Mouse (Mus musculus) midbrain, embryonic 14.5 days (tissue): ENCODE measurements around the gene Gprc5c. TPM values are rescaled to one million over a fixed set of nuclear protein-coding genes. Genes with fewer than 3 reads are reported as not detected.

Source experiments
- ATAC-seq: fragments of 200-750 bp; cut with Nextera tagmentation; 2 replicates; pipeline ENCODE4 v1.8.0; 2017; ENCODE audit warnings: moderate number of reproducible peaks, moderate library complexity; ENCODE audit not compliant: low FRiP score, low TSS enrichment
- DNase-seq: peaks from one replicate; pipeline ENCODE4 v3.0.0-alpha.2; 2015
- H3K27ac ChIP-seq: fragments of 300-500 bp; sonication (generic); replicated peaks from 2 replicates; pipeline ENCODE4 v1.5.1; 2014; ENCODE audit warnings: mild to moderate bottlenecking, low read depth, low read length, moderate library complexity
- H3K27me3 ChIP-seq: fragments of 300-500 bp; sonication (generic); 2 replicates; pipeline ENCODE4 v1.6.1; 2014; ENCODE audit warnings: low read length, control low read depth, mixed read lengths; ENCODE audit not compliant: control insufficient read depth, insufficient read depth
- H3K36me3 ChIP-seq: fragments of 300-500 bp; sonication (generic); 2 replicates; pipeline ENCODE4 v1.6.1; 2014; ENCODE audit warnings: low read length, control low read depth; ENCODE audit not compliant: control insufficient read depth, insufficient read depth
- H3K4me1 ChIP-seq: fragments of 300-500 bp; sonication (generic); 2 replicates; pipeline ENCODE4 v1.6.1; 2014; ENCODE audit warnings: mild to moderate bottlenecking, antibody characterized with exemption, low read length, control low read depth; ENCODE audit not compliant: control insufficient read depth, insufficient read depth
- H3K4me2 ChIP-seq: fragments of 300-500 bp; sonication (generic); 2 replicates; pipeline ENCODE4 v1.6.1; 2014; ENCODE audit warnings: mild to moderate bottlenecking, low read length, moderate library complexity
- H3K4me3 ChIP-seq: fragments of 300-500 bp; sonication (generic); replicated peaks from 2 replicates; pipeline ENCODE4 v1.5.1; 2014; ENCODE audit warnings: low read depth, low read length
- H3K9ac ChIP-seq: fragments of 300-500 bp; sonication (generic); replicated peaks from 2 replicates; pipeline ENCODE4 v1.6.1; 2014; ENCODE audit warnings: mild to moderate bottlenecking, low read length, moderate library complexity
- H3K9me3 ChIP-seq: fragments of 300-500 bp; sonication (generic); 2 replicates; pipeline ENCODE4 v1.6.1; 2016; ENCODE audit warnings: low read length, control low read depth, mixed read lengths; ENCODE audit not compliant: control insufficient read depth
- whole genome bisulfite sequencing: fragments of 180-500 bp; shearing (Covaris S2); extraction: QIAGEN DNeasy Blood & Tissue Kit; methylation state at CpG from one replicate; pipeline ENCODE4 v1.1.7; 2014; 5-methylcytosine and 5-hydroxymethylcytosine counted together
- polyA plus RNA-seq: library from polyadenylated mRNA; unstranded; fragments of >200 nt; fragmentation: Nextera tagmentation; extraction: Ambion mirVana; gene quantifications from 2 replicates; pipeline ENCODE4 v1.2.1, GENCODE M21; 2014

Gprc5c gene
- polyA plus RNA-seq, 1 experiment from 2014 or later: 7.0 TPM

DNA sequence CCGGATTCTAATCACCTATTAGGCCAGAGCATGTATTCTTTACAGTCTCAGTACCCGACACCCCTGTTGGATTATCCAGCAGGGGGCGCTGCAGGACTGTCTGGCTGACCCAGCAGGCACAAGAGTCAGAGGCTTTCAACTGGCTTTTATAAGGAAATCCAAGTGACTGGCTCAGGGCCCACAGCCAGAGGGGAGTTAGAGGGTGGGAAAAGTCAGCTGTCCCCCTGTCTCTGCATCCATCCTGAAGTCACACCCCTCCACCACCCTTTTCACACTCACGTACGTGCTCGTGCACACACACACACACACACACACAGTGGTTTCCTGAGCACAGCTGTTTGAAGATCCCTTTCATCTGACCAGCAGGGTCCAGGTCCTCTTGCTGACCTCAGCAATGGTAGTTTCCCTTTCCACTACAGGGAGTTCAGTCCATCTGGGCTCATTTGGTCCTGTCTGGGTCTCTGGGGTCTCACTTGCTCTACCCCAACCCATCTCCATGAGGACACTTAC lies 38.2 kb upstream of the Gprc5c start:
- H3K9me3 ChIP-seq: no peaks in the 10 kb centered on the region
- ATAC-seq: no peak; the same call in 1 of the 2 replicates
- WGBS: 17% methylated on average over 6 of the region's 6 CpGs
- no peak overlapping the region for H3K9ac ChIP-seq
- H3K4me2 ChIP-seq: no peak overlapping the region
- H3K27me3 ChIP-seq: no peaks in the 10 kb centered on the region
- H3K27ac ChIP-seq: no peak overlapping the region
- DNase-seq: peak; percentile 90
- H3K4me1 ChIP-seq: no peaks in the 10 kb centered on the region
- H3K4me3 ChIP-seq: no peak overlapping the region
- no peaks in the 10 kb centered on the region for H3K36me3 ChIP-seq

DNA sequence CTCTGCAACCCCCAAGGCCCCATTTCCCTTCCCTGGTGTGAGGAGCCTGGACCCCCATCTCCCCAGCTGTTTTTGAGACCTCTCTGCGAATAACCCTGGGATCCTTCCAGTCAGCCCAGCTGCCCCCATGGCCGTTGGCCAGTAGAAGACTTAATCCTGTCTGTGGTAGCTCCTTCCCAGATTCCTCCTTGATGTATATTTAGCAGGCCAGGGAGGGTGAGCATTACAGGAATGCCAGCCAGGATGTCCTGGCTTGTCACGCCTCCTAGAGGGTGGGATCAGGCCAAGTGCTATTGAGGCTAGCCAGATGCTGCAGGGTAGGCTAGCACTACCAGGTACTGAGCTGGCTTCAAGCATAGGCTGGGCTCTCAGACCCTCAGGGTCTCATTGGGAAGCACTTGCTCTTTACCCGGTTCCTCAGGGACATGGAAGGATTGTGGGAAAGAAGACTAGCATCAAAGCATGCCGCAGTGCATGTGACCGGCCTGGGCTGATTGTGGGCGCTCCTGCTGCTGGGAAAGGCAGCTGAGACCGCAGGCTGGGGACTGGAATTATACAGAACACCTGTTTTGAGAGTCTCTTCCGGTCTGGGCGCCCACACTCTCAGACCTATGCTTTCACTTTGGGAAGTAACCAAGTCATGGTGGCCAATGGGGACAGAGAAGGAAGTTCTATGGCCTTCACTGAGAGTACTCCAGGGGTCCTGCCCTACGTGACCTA lies 35.9 kb upstream of the Gprc5c start:
- DNase-seq: no peak
- Histone ChIP-seq H3K4me1 (no peaks in the 10 kb centered on the region), H3K4me3 (no peak overlapping the region), H3K9me3 (no peaks in the 10 kb centered on the region), H3K36me3 (no peaks in the 10 kb centered on the region), H3K9ac (no peak overlapping the region), H3K27ac (no peak overlapping the region), H3K27me3 (no peaks in the 10 kb centered on the region), H3K4me2 (no peak overlapping the region)
- ATAC-seq: no peak
- 81% methylated on average over 11 of the region's 11 CpGs for WGBS

DNA sequence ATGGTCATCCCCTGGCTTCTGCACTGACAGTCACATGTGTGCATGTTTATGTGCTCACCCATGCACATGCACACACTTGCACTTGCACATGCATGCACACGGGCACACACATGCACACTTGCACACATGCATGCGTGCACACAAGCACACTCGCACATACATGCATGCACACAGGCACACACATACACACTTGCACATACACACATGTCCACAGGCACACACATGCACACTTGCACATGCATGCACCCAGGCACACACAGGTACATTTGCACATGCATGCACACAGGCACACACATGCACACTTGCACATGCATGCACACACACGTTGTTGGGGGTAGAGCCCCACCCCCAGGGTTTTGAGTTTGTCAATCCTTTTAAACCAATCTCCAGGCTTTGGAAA lies 34.0 kb upstream of the Gprc5c start:
- no peaks in the 10 kb centered on the region for H3K36me3 ChIP-seq
- ATAC-seq (no peak), DNase-seq (no peak)
- no peaks in the 10 kb centered on the region for H3K27me3 ChIP-seq
- H3K9ac ChIP-seq: no peak overlapping the region
- H3K4me3 ChIP-seq: no peak overlapping the region
- 89% methylated on average over 4 of the region's 4 CpGs for WGBS
- H3K9me3 ChIP-seq: no peaks in the 10 kb centered on the region
- H3K4me1 ChIP-seq: no peaks in the 10 kb centered on the region
- no peak overlapping the region for H3K27ac ChIP-seq
- no peak overlapping the region for H3K4me2 ChIP-seq

DNA sequence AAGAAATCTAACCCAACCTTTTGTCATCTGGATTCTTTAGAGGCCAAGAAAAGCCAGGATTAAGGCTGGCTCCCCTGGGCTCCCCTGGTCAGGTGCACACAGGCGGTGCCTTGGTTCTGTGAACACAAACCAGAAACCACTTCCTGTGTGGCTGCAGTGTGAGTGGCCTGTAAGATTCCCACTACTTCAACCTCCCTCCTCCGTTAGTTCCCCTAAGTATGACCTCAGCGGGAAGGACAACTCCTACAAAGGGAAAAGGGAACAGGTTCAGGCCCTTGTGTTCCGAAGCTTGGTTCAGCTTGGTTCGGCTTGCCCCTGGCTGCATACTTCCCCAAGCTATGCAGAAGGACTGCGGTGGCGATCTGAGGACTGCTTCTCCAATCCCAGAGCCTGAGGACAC lies 32.8 kb upstream of the Gprc5c start:
- no peaks in the 10 kb centered on the region for H3K27me3 ChIP-seq
- ATAC-seq (no peak), DNase-seq (no peak)
- peaks cover 4% of the 10 kb centered on the region; the same call in 1 of the 2 replicates for H3K4me1 ChIP-seq
- WGBS: 97% methylated on average over 7 of the region's 7 CpGs
- no peak overlapping the region for H3K9ac ChIP-seq
- no peak overlapping the region for H3K4me2 ChIP-seq
- H3K4me3 ChIP-seq: no peak overlapping the region
- no peaks in the 10 kb centered on the region for H3K9me3 ChIP-seq
- H3K27ac ChIP-seq: no peak overlapping the region
- no peaks in the 10 kb centered on the region for H3K36me3 ChIP-seq

DNA sequence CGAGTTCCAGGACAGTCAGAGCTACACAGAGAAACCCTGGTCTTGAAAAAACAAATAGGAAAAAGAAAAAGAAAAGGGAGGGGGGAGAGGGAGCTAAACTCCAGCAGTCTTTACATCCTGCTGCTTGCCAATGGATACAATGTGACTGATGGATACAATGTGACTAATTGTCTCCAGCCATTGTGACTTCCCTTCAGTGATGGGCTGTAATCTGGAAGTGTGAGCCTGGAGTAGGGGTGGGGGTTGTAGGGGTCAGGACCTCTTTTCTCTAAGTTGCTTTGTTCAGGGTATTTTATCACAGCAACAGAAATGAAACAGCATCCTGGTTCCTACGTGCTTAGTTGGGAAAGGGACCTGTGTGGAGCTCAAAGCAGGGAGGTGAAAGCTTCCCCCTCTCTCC lies 31.8 kb upstream of the Gprc5c start:
- Histone ChIP-seq H3K4me3 (no peak overlapping the region), H3K27me3 (no peaks in the 10 kb centered on the region), H3K4me2 (no peak overlapping the region), H3K9me3 (no peaks in the 10 kb centered on the region), H3K9ac (no peak overlapping the region), H3K36me3 (no peaks in the 10 kb centered on the region), H3K4me1 (peaks cover 8% of the 10 kb centered on the region; the same call in 1 of the 2 replicates), H3K27ac (no peak overlapping the region)
- ATAC-seq (no peak), DNase-seq (no peak)
- 25% methylated on average over 2 of the region's 2 CpGs for WGBS

DNA sequence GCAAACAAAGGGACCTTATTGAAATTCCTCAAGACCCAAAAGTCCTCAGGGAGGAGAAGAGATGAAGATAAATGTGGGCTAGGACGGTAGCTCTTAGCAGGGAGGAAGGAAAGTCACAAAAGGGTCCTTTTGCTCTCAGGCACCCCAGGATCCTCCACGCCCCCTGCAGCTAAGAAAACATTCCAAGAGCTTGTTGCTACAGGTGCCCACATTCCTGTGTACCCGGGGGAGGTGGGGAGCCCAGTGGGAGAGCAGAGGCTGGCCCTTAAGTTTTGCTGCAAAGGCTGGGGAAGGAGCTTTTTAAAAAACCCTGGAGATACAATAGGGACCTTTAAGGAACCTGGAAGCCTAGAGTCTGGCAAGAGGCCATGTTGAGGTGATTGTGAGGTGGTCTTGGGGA lies 30.5 kb upstream of the Gprc5c start:
- DNase-seq (no peak), ATAC-seq (no peak)
- 48% methylated on average over 3 of the region's 3 CpGs for WGBS
- Histone ChIP-seq H3K4me2 (no peak overlapping the region), H3K9me3 (no peaks in the 10 kb centered on the region), H3K4me3 (no peak overlapping the region), H3K9ac (no peak overlapping the region), H3K4me1 (peaks cover 8% of the 10 kb centered on the region; the same call in 1 of the 2 replicates), H3K27me3 (no peaks in the 10 kb centered on the region), H3K36me3 (no peaks in the 10 kb centered on the region), H3K27ac (no peak overlapping the region)

DNA sequence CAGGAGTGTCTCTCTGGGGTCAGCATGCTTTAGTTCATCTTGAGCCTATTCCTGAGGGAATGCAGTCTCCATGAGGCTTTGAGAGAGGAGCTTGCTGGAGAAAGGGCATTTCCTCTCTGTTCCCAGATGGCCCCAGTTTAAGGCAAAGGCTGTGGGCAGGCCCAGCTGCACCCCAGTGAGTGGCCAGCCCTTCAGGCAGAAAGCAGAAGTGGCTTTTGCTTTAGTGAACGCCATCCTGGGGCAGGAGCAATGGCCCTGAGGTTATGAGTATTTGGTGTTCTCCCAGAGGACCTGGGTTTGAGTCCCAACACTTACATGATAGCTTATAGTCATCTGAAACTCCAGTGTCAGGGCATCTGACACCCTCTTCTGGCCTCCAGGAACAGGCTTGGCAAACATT lies 29.6 kb upstream of the Gprc5c start:
- H3K9ac ChIP-seq: no peak overlapping the region
- no peaks in the 10 kb centered on the region for H3K9me3 ChIP-seq
- H3K4me2 ChIP-seq: no peak overlapping the region
- H3K27me3 ChIP-seq: no peaks in the 10 kb centered on the region
- 77% methylated on average over 1 of the region's 1 CpGs for WGBS
- peaks cover 8% of the 10 kb centered on the region; the same call in 1 of the 2 replicates for H3K4me1 ChIP-seq
- no peak for DNase-seq
- no peak overlapping the region for H3K27ac ChIP-seq
- no peak overlapping the region for H3K4me3 ChIP-seq
- no peaks in the 10 kb centered on the region for H3K36me3 ChIP-seq
- no peak for ATAC-seq

DNA sequence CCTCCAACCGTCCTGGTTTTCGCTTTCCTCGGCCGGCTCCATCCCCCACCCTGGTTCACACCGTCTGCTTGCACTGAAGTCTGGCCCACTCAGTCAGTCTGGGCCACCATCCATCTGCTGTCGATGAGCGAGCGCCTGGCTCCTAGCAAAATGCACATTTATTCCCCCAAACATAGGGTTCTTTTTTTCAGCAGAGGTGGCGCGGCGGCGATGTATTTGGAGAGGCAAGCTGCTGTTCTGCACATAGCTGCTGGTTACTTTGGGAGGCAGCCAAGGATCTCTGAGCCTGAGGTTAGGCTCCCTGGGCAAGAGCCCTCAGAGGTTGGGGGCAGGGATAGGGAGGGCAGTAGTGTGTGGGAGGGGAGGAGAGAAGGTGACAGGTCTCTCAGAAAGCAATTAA lies 28.2 kb upstream of the Gprc5c start:
- peak; percentile 65 for DNase-seq
- Histone ChIP-seq H3K36me3 (no peaks in the 10 kb centered on the region), H3K9ac (no peak overlapping the region), H3K4me2 (no peak overlapping the region), H3K9me3 (no peaks in the 10 kb centered on the region), H3K27me3 (no peaks in the 10 kb centered on the region), H3K4me3 (no peak overlapping the region), H3K4me1 (peaks cover 8% of the 10 kb centered on the region; the same call in 1 of the 2 replicates), H3K27ac (no peak overlapping the region; the same call in 1 of the 2 replicates)
- 58% methylated on average over 12 of the region's 12 CpGs for WGBS
- ATAC-seq: no peak

DNA sequence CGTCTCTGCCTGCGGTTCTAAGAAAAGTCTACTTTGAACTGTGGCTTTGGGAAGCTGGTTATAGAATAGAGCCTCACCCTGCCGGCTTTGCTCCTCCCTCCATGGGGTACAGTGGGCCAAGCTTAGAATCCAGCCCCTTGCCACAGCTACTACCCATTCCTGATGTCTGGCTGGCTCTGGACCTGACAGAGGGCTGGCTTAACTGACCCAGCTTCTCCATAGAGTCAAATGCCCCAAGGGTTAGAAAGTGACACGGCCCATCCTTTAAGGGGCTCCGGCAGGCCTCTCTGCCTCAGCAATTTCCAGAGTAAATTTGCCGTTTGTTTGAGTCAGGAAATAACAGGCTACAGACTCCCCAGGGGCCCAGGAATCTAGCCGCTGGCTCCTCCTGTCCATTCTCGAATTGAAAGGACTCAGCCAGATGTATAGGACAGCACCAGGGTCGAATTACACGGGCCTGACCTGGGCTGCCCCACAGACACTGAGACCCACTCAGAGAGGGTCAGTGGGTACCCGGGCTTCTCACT lies 27.7 kb upstream of the Gprc5c start:
- Histone ChIP-seq H3K9me3 (no peaks in the 10 kb centered on the region), H3K9ac (no peak overlapping the region), H3K36me3 (no peaks in the 10 kb centered on the region), H3K4me1 (peaks cover 8% of the 10 kb centered on the region; the same call in 1 of the 2 replicates), H3K27ac (no peak overlapping the region; the same call in 1 of the 2 replicates), H3K4me2 (no peak overlapping the region), H3K4me3 (no peak overlapping the region), H3K27me3 (no peaks in the 10 kb centered on the region)
- DNase-seq (peak; percentile 56), ATAC-seq (no peak; the same call in 1 of the 2 replicates)
- WGBS: 2% methylated on average over 11 of the region's 11 CpGs
